Mouse (Mus musculus): Measurements from ENCODE around the gene Duox2.

Duox2 gene

DNA sequence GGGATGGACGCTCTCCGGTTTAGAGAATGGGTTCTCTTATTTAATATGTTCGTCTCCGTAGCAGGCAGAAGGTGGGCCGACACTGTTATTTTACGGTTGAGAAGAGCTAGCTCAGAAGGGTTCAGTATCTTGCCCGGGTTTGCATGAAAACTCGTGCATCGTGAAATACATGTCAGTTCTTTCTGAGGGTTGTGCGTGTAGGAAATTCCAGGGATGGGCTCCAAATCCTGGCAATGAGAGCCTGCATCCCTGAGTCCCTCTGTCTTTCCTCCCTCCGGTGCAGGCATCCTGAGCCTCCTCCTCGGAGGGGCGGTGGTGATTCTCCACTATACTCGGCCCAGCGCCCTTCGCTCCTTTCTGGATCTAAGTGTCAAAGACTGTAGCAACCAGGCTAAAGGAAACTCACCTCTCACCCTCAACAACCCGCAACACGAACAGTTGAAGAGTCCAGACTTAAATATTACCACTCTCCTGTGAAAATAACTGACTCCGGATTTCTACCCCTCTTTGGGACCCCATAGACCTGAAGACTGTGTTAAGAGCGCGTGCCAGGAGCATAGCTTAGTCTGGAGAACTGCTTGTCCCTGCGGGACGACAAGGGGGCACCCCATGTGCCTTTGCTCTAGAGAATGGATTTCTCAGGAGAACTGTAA, 3.8 kb upstream of the Duox2 start:
- no peak for DNase-seq

DNA sequence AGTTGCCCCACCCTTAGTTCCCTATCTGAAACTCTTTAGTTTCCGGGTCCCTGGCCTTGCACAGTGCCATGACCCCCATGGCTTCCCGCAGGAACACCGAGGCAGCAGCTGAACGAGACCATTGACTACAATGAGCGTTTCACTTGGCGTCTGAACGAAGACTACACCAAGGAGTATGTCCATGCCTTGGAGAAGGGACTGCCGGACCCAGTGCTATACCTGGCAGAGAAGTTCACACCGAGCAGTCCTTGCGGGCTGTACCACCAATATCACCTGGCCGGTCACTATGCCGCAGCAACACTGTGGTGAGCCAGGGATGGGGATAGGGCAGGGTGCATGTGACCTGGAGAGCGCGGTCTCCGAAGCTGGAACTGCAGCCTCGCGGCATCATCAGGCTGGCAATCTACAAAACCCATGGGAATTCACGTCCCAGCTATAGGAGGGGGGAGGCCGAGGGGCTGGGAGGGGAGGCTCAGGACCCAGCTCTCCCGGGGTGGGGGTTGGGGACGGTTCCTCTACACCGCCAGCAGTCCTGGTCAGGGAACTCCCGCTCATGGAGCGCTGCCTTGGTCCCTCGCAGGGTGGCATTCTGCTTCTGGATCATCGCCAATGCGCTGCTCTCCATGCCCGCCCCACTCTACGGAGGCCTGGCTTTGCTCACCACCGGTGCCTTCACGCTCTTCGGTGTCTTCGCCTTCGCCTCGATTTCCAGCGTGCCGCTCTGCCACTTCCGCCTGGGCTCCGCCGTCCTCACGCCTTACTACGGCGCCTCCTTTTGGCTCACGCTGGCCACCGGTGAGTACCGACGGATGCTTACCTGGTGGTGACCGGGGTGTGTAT, 3.1 kb upstream of the Duox2 start:
- peak; percentile 51 for DNase-seq

DNA sequence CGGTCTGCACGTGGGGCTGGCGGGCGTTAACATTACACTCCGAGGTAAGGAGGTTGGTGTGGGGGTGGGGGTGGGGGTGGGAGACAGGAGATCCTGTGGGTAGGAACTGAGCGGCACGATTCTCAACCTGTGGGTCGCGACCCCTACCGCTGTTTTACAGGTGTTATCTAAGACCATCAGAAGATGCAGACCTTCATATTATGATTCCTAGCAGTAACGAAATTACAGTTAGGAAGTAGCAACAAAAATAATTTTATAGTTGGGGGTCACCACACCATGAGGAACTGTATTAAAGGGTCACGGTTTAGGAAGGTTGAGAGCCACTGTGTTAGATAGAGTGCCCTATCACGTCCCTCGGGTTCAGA, 2.4 kb upstream of the Duox2 start:
- DNase-seq = no peak

DNA sequence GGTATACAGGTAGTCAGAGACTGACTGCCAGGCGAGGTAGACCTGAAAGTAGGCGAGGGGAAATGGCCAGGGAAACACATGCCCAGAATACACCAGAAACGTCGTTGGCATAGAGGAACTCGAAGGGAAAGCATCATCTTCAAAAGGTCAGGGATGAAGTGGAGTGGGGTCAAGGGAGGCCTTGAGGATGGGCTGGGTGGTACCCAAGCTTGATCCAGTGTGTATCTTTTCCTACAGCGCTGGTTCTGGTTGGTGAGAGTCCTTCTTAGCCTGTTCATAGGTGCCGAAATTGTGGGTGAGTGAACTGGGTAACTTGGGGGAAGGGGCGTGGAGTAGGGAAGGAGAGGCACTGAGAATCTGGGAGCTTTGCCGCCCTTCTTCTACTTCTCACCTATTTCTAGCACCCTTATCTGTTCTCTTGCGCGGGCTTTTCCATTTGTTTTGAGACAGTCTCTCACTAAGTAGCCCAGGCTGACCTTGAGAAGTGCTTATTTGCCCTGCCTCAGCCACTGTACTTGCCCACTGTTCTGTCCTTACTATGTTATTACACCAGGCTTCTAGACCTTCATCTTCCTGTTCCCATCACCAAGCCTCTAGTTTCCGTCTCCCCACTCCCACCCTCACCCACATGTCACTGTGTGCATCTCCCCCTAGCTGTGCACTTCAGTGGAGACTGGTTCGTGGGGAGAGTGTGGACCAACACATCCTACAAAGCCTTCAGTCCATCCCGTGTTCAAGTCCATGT, 1.8 kb upstream of the Duox2 start:
- no peak for DNase-seq

DNA sequence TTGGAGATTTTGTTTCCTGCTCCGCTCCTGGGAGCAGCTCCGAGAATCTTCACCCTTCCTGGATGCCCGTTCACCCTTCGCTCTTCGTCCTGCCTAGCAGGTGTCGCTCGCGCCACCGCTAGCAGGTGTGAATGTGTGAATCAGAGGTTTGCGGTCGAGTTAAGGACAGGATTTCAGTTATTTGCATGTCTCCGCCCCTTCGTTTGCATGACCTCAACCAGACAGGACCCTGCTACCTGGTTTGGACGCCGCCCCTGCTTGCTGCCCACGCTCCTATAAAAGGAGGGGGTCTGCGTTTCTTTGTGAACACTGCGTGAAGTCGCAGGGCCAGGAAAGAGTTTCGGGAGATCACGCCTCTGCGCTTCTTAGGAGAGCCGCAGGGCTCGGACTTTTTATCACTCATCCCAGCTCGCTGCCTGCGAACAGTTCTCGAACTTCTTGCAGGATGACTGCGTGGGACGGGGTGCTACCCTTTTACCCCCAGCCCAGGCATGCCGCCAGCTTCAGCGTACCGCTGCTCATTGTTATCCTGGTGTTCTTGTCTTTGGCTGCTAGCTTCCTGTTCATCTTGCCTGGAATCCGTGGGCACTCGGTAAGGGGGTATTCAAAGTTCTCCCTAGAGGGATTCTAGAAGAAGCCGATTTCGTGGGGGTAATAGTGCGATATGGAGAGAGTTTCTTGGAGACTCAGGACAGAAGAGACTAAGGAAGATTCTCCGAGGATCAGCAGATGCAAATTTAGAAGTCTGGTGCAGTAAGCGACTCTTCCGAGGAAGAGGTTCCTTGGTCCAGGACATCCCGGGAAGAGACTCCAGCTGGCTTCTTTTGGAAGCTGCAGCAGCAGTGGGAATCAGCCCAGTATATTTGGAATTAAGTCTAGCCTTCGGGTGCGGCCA, 594 bp upstream of the Duox2 start, which contains the start of gene Duoxa2:
TSS of gene Duoxa2 (plus strand) at position 305 of the 895 bp plus-strand sequence.
- DNase-seq = peak; percentile 50

DNA sequence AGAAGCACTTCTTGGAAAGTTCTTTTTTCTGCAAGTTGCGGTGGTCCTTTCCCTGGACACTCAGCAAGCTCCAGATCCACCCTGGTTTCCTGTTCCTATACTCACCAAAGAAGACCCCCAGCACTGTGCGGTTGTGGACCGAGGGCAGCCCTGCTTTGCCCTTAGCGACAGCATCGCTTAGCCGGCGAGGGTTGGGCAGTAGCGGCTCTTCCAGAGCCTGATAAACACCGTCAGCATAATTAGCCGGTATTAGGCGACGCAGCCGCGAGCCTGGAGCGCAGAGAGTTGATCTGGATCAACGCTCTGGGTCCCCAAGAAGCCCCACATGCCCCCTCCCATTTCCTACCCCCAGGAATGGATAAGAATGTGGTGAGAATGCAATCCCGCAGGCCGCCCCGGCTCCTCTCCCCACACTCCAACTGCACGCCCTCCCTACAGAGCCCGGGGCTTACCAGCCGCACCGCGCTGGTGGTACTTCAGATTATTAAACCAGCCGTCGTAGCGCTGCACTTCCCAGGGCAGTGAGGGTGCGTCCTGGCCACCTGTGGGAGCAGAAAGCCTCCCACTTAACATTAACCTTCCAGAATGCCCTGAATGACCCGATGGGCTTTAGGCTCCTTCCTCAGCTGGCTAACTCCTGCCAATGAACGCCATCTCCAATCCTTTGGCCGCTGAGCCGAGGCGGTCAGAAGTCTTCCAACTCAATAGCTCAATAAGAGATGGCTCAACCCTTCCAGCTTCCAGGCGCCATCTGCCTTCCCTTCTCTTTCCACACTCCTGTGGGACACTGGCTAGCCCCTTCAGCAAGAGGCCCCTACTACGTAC, 766 bp downstream of the Duox2 start:
- DNase-seq = no peak

DNA sequence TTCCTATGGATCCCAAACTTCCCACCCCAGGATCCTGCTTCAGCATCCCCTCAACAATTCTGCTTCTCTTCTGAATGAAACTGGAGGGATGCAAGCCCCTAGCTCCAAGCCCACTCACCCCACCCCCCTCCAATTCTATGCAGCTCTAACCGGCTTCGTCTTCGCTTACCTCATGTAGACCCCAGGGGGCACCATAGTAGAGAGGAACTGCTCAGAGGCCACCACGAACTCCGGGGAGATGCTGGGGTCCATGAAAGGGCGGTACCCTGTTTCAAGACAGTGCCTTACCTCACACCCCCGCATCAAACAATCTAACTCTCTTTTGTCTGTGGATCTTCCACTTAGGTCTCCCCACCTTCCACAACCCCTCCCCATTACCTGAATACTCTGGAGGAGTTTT, 3.3 kb downstream of the Duox2 start:
- DNase-seq = no peak

DNA sequence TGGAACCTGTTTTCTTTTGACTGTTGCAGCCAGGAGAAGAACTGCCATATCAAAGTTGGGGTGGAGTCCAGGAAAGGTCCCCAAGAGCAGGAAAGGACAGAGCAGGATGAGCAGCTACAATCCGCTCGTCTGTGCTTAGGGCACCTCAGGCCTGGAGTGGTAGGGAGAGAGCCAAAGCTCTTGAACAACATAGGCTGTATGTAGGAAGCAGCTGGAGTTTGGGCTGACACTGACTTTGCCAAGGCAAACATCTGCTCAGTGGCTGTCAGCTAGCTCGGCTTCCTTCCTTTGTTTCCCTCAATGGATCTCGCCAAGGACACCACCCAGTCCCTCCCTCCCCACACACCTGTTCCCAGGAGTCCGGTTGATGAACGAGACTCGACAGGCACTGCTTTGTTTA, 12.1 kb downstream of the Duox2 start:
- DNase-seq = no peak

DNA sequence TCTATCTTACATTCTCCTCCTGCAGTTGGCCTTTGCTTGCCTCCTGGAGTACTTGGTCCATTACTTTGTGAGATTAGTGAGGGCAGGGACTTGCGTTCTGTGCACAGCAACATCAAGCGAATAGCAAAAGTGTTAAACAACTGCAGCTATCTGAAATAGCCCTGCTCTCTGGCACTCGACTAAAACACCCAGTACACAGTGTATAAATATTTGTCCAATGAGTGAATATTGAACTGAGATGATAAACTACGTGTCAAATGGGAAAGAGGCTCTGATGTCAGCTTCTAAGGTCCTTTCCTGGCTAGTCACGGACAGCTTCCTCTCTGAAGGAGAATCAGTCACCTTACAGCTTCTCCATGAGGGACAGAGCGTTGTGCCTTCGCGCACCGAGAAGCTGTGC, 14.2 kb downstream of the Duox2 start:
- DNase-seq = no peak

DNA sequence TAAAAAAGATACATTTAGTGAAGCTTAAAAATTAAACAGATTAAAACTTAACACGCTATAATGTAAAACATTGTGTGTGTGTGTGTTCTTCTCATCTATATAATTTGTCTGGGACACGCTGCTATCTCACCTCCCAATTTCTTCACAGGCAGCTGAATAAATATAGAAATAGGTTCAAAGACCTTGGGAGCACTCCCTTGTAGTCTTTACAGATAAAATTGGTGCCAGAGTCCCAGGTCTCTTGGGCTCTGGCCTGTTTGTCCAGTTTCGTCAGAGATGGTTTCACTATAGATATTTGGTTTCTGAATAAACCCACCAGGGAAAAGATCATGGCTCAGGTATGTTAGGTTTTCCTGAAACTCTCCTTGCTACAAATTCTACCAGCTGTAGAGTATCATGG, 19.5 kb downstream of the Duox2 start:
- DNase-seq = no peak

DNA sequence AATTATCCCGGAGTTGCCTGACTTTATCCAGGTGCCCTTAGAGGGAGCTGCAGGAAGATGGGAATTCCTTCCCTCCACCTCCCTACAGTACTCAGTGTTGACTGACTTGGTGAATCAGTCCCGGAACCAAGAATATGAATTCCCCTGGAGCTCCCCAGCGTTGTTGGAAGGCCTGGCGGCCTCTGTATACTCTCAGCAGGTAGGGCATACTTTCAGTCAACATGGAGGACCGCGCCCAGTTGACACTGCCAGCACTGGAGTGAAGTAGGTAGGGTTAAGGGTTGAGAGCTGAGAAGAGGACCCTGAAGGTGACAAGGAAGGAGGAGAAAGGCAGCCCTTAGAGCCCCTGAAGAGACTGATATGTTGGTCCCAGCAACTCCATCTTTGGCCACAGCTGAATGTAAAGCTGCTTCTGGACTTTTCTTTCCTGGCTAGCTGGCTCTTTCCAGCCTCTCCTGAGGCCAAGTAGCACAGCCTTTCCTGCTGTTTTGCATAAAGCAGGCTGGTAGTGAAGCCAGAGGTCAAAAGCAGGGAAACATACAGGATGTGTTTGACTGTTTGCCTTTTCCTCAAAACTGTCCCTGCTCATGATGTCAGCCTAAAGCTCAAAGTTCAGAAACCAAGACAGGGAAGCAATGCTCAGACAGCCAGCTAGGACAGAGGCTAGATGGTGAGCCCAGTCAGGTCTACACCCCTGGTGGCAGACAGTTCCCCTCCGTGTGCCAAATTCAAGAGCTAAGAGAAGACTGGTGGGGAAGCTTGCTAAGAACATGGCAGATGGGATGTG, 31.6 kb downstream of the Duox2 start:
- no peak for DNase-seq

DNA sequence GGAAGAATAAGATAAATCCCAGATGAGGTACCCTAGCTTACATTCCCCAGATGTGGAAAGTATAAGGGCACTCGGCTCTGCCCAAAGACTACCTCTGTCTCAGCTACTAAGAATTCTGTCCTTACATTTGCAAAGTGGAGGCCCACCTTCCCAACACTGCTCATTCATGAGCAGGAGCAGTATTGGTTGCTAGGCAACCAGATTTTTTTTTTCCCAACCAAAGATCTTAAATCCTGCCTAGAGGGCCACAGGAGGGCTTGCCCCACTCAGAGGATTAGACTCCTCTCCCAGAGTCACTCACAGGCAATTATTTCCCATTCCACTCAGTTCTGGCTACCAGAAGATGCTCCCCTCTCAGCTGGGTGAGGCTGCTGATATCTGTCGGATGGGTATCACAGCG, 33.6 kb downstream of the Duox2 start:
- no peak for DNase-seq

DNA sequence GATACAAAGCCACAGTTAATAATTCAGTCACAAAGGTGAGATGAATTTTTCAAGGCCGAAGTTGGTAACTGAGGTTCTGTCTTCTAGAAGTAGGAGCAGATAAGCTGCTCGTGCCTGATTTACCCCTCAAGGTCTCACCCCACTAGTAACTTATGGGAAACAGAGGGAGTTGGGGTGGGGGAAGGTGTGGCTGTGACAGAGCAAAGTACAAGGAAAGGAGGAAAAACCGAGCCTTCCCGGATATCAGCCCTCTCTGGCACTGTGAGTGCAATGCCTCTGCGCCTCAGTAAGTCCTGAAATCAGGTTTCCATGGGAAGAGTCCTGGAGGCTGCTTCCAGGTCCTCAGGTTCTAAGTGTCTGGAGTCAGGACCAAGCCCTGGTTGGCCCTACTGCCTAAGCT, 37.5 kb downstream of the Duox2 start:
- no peak for DNase-seq

DNA sequence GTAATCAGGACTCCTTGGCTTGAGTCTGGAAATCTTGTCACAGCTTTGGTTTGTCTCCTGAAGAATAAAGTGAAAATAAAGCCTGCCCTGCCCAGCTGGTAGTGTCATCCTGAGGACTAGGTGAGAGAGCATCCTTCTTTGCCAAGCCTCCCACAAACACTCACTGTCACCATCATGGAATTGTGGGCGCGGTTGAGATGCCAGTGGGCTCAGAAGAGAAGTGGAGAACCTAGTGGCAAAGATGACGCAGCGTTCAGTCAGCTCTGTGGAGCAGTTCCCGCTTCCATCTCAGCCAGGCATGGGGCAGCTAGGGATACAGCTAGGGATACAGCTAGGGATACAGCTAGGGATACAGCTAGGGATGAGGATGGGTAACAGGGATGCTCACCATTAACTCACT, 42.3 kb downstream of the Duox2 start:
- DNase-seq = no peak

DNA sequence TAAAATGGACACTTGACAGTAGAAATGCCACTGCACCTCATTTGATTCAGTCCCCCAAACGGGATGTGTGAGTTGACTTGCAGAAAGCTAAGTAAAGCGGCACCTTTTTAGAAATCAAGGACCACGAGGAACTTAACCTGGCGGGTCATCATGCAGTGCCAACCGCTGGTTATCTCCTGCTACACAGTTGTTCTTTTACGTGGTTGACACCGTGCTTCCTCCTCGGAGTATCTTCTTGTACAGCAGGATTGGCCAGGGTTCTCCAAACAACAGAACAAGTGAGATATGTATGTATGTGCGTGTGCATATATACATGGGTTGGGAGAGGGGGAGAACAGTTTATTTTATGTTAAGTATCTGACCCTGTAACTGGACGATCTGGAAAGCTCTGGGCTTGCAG, 50.5 kb downstream of the Duox2 start:
- no peak for DNase-seq

DNA sequence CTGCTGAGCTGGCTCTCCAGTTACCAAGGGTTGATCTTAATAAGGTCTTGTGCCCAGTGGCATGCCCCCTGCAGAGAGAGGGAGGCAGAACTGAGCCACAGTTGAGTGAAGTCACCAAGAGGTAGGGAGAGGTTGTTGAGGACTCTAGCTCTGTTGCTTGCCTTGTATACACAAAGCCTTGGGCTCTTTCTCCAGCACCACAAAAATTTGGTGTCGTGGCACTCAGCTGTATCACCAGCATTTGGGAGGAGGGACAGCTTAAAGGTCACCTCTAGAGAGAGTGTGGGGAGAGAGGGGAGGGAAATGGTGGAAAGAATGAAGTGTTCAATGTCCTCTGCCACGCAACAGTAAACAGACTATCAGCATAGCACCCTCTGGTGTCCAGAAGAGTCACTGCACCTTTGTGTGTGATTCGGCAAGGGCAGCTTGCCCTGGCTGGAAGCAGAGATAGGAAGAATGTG, 54.5 kb downstream of the Duox2 start:
- peak; percentile 77 for DNase-seq

DNA sequence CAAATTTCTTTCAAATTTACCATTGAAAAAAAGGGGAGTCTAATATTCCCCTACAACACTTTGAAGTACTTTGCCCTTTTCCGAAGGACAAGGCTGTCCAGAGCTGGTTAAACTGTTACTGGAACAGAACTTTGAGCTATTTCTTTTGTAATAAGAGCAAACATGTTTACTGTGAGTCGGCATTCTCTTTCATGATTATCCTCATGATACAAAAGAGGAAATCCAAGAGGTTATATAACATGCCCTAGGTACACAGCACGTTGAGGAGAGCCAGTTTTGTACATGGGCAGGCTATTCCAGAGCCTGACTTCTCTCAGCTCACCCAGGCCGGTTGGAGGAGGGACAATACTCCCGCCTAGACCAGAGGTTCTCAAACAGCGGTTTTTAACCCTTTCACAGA, 56.3 kb downstream of the Duox2 start:
- no peak for DNase-seq

DNA sequence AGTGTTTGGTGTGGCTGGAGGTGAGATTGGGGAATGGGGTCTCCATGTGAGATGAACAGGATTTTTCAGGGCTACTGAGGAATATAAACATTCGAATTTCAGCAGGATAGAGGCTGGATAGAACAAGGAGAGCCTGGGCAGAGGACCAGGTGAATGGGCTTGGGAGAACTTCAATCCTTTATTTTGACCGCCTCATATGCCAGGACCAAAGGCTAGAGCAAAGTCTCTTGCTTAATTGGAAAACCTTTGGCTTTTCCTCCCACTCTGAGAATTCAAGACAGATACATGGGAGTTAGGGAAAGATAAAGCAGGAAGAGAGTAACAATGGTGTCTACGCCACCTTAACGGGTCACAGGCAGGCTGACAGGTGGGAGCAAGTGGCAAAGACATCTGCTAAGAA, 57.0 kb downstream of the Duox2 start:
- no peak for DNase-seq

DNA sequence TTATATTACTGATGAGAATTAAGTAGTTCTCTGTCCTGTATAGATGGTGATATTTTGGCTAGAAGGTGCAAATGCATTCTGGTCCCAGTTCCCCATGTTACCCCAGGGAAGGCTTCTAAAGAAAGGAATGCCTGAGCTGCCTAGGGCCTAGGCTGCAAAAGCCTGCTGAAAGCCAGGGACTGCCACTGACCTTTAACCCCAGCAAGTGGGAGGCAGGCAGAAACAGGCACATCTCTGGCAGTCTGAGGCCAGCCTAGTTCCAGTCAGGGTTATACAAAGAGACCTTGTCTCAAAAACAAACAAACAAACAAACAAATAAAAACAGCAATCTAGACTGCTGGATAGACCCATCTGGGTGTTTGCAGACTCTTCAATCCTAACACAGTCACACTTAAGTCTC, 57.5 kb downstream of the Duox2 start:
- no peak for DNase-seq

DNA sequence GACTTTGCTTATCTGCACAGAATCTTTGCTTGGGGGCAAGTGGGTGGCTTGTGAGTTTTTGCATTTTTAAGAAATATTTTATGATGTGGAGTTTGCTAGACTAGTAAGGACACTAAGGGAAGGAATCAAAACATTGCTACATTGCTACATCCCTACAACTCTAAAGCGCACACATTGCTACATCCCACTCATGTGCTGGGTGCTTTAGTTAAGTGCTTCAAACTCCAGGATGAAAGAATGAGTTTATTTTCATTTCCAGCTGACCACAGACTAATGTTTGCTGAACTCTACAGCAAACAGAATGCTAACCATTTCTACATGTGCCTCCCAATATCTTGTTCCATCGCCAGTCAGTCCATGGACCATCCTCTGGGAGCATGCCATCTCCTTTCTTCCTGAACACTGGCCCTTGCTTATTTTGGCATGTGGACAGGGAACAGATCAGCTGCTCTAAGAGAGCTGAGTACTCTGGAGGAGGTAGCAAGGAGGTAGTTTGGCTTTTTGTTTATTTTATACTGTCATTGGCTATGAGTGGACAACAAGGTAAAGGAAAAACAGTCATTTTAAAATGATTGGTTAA, 60.3 kb downstream of the Duox2 start:
- no peak for DNase-seq

DNA sequence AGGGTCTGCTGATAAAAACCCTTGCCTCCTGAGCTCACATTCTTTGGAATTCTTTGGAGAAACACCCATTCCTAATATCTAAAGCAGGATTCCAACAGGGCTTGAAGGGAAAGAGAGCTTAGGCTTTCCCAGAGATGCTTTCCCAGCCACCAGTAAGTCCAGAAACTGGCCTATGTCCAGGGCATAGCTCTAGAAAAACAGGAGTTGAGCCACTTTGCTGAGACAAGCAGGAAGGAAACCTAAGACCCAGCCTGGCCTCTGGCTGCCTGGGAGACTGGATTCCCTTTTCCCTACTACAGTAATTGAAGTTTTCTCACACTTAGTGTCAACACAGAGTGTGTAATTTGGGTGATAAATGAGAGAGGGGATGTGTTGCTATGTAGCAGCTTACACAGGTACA, 61.9 kb downstream of the Duox2 start:
- DNase-seq = no peak
